Mouse (Mus musculus) splenic B cell, adult 2 months (primary cell): Measurements from ENCODE around the gene Fcrl1.

Experiments used
- DNase-seq: peaks from one replicate; pipeline ENCODE4 v3.0.0-alpha.2; 2011; ENCODE audit warnings: low read depth, low spot score
- H3K27me3 ChIP-seq: 2 replicates; pipeline ENCODE4 v1.6.1; 2012; ENCODE audit warnings: mild to moderate bottlenecking, low read length, moderate library complexity, mixed read lengths; ENCODE audit not compliant: control insufficient read depth, poor library complexity, insufficient read depth, severe bottlenecking
- H3K36me3 ChIP-seq: 2 replicates; pipeline ENCODE4 v1.6.1; 2012; ENCODE audit warnings: mild to moderate bottlenecking, low read length, moderate library complexity, mixed read lengths; ENCODE audit not compliant: control insufficient read depth, poor library complexity, insufficient read depth, severe bottlenecking

The Fcrl1 gene

GRCm38 (mm10) chr3:87385105-87385504 lies 8.9 kb downstream of the Fcrl1 start:
- no peaks in the 10 kb centered on the region for H3K27me3 ChIP-seq
- DNase-seq, result no peak
- H3K36me3 ChIP-seq, result peaks cover 41% of the 10 kb centered on the region

- DNase-seq, result no peak
- Histone ChIP-seq H3K36me3 (peaks cover 26% of the 10 kb centered on the region), H3K27me3 (no peaks in the 10 kb centered on the region)
Measured at GRCm38 (mm10) chr3:87390935-87391334, 14.7 kb downstream of the Fcrl1 start.

GRCm38 (mm10) chr3:87398809-87399208 lies 22.6 kb downstream of the Fcrl1 start:
- Histone ChIP-seq H3K36me3 (no peaks in the 10 kb centered on the region; the same call in 1 of the 2 replicates), H3K27me3 (no peaks in the 10 kb centered on the region)
- DNase-seq, result peak; percentile 19

GRCm38 (mm10) chr3:87399906-87400305 lies 23.7 kb downstream of the Fcrl1 start:
- DNase-seq, result peak; percentile 70
- no peaks in the 10 kb centered on the region for H3K27me3 ChIP-seq
- H3K36me3 ChIP-seq, result no peaks in the 10 kb centered on the region; the same call in 1 of the 2 replicates

- Histone ChIP-seq H3K27me3 (no peaks in the 10 kb centered on the region), H3K36me3 (no peaks in the 10 kb centered on the region; the same call in 1 of the 2 replicates)
- DNase-seq, result peak; percentile 93
Measured at GRCm38 (mm10) chr3:87401321-87401720, 25.1 kb downstream of the Fcrl1 start.

GRCm38 (mm10) chr3:87408171-87408570 lies 32.0 kb downstream of the Fcrl1 start:
- DNase-seq, result peak; percentile 94
- H3K27me3 ChIP-seq, result no peaks in the 10 kb centered on the region

GRCm38 (mm10) chr3:87409196-87409935 lies 33.2 kb downstream of the Fcrl1 start:
- no peak for DNase-seq

More at GRCm38 (mm10) chr3:87408171-87408570, 32.0 kb downstream of the Fcrl1 start:
- H3K36me3 ChIP-seq, result no peaks in the 10 kb centered on the region

GRCm38 (mm10) chr3:87410605-87411004 lies 34.4 kb downstream of the Fcrl1 start:
- H3K27me3 ChIP-seq, result no peaks in the 10 kb centered on the region
- no peaks in the 10 kb centered on the region for H3K36me3 ChIP-seq
- no peak for DNase-seq

More at GRCm38 (mm10) chr3:87409196-87409935, 33.2 kb downstream of the Fcrl1 start:
- Histone ChIP-seq H3K36me3 (no peaks in the 10 kb centered on the region), H3K27me3 (no peaks in the 10 kb centered on the region)

- Histone ChIP-seq H3K27me3 (no peaks in the 10 kb centered on the region), H3K36me3 (no peaks in the 10 kb centered on the region)
- peak; percentile 86 for DNase-seq
Measured at GRCm38 (mm10) chr3:87411150-87411549, 35.0 kb downstream of the Fcrl1 start.

- H3K27me3 ChIP-seq, result no peaks in the 10 kb centered on the region
- DNase-seq, result no peak
- H3K36me3 ChIP-seq, result no peaks in the 10 kb centered on the region; the same call in 1 of the 2 replicates
Measured at GRCm38 (mm10) chr3:87420645-87421044, 44.5 kb downstream of the Fcrl1 start.

GRCm38 (mm10) chr3:87422386-87422910 lies 46.3 kb downstream of the Fcrl1 start:
- Histone ChIP-seq H3K36me3 (no peaks in the 10 kb centered on the region; the same call in 1 of the 2 replicates), H3K27me3 (no peaks in the 10 kb centered on the region)
- DNase-seq, result peak; percentile 48

- no peaks in the 10 kb centered on the region for H3K36me3 ChIP-seq
- DNase-seq, result peak; percentile 69
- no peaks in the 10 kb centered on the region for H3K27me3 ChIP-seq
Measured at GRCm38 (mm10) chr3:87435479-87435878, 59.3 kb downstream of the Fcrl1 start, which contains the start of gene Fcrl5. Gene Fcrl5, plus strand, starts transcription at chr3:87435773.

- H3K27me3 ChIP-seq, result no peaks in the 10 kb centered on the region
- no peak for DNase-seq
Measured at GRCm38 (mm10) chr3:87440586-87440985, 64.4 kb downstream of the Fcrl1 start.

GRCm38 (mm10) chr3:87443968-87444367 lies 67.8 kb downstream of the Fcrl1 start:
- Histone ChIP-seq H3K36me3 (peaks cover 3% of the 10 kb centered on the region), H3K27me3 (no peaks in the 10 kb centered on the region)
- no peak for DNase-seq

More at GRCm38 (mm10) chr3:87440586-87440985, 64.4 kb downstream of the Fcrl1 start:
- H3K36me3 ChIP-seq, result peaks cover 3% of the 10 kb centered on the region
